Mouse (Mus musculus): ENCODE results near the gene Sema3f.
A peak's percentile ranks its signal among the peaks of the same experiment; 100 is the strongest.

Gene Sema3f

GRCm38 (mm10) chr9:107633661-107634405 lies 76.4 kb downstream of the Sema3f start:
- DNase-seq (ENCODE audit: low spot score) = no peak

- peak; percentile 69 for DNase-seq (ENCODE audit: low spot score)
Measured at GRCm38 (mm10) chr9:107633091-107633660, 77.1 kb downstream of the Sema3f start.

GRCm38 (mm10) chr9:107632478-107632877 lies 77.8 kb downstream of the Sema3f start:
- no peak for DNase-seq (ENCODE audit: low spot score)

- no peak for DNase-seq (ENCODE audit: low spot score)
Measured at GRCm38 (mm10) chr9:107631861-107632260, 78.4 kb downstream of the Sema3f start.

All from ovary, postnatal 14 days (tissue).